ENCODE assay signal across 9 mouse cellular contexts in the genomic region with DNA sequence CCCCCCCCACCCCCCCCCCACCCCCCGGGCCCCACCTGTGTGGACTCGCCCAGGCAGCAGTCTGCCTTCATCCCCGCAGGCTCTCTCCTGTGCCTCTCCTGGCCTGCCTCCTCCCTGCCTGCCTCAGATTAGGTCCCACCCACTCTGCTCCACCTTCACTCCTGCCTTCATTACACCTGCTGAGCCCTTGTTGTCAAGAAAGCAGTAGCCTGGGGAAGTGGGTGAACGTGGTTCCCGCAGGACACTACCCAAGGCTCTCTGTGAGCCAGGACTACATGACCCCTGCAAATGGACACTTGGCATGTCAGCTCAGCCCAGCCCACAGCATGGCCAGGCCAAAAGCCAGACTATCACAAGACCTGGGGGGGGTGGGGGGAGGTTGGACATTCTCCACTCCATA. TPM values are rescaled to one million over a fixed set of nuclear protein-coding genes. Genes with fewer than 3 reads are reported as not detected.
DNase-seq lines count a peak whose midpoint lies in the region; ATAC-seq and TF ChIP-seq lines count a peak whose summit lies in the region.
"Had no signal": no experiment of that assay in that cellular context is flagged by ENCODE, and none has a peak within 500 bp of the region (broad histone marks: within the 10 kb centered on the region; RNA-seq: fewer than 3 reads in every experiment).

No protein-coding gene starts in this region.

- H3K4me1 ChIP-seq in forebrain, embryonic 13.5 days, result peaks cover 27% of the 10 kb centered on the region
- peaks cover 4% of the 10 kb centered on the region; the same call in 1 of the 2 replicates for H3K4me1 ChIP-seq in forebrain, embryonic 14.5 days (ENCODE audit: control insufficient read depth, insufficient read depth, low read length)
- H3K4me1 ChIP-seq in midbrain, embryonic 11.5 days (ENCODE audit: control insufficient read depth, insufficient read depth, low read length), result peaks cover 14% of the 10 kb centered on the region
- H3K4me1 ChIP-seq in midbrain, embryonic 14.5 days (ENCODE audit: control insufficient read depth, insufficient read depth, low read length), result peaks cover 20% of the 10 kb centered on the region
- peaks cover 4% of the 10 kb centered on the region; the same call in 1 of the 2 replicates for H3K4me1 ChIP-seq in intestine, postnatal 0 days (replicated peaks; ENCODE audit: control insufficient read depth, insufficient read depth, low read length)
- H3K4me1 ChIP-seq in stomach, embryonic 15.5 days, result peaks cover 29% of the 10 kb centered on the region

- H3K4me2 ChIP-seq in forebrain, embryonic 13.5 days, result peak overlapping the region; percentile 54
- no peak overlapping the region for H3K4me2 ChIP-seq in forebrain, embryonic 14.5 days (ENCODE audit: low read length)
- no peak overlapping the region for H3K4me2 ChIP-seq in midbrain, embryonic 11.5 days
- no peak overlapping the region for H3K4me2 ChIP-seq in midbrain, embryonic 14.5 days (ENCODE audit: low read length)
- H3K4me2 ChIP-seq in intestine, postnatal 0 days (replicated peaks; ENCODE audit: low read depth), result 0 out of 2 replicates have a peak overlapping the region, but pooled peaks have one; percentile 3
- H3K4me2 ChIP-seq in stomach, embryonic 15.5 days, result peak overlapping the region; percentile 28; the same call in 1 of the 2 replicates

- 3% methylated on average over 2 of the region's 5 CpGs for WGBS in forebrain, embryonic 13.5 days
- WGBS in forebrain, embryonic 14.5 days, result 0% methylated on average over 2 of the region's 5 CpGs
- 6% methylated on average over 2 of the region's 5 CpGs for WGBS in midbrain, embryonic 11.5 days
- WGBS in midbrain, embryonic 14.5 days, result 5% methylated on average over 2 of the region's 5 CpGs
- WGBS in intestine, postnatal 0 days, result 12% methylated on average over 3 of the region's 5 CpGs
- 8% methylated on average over 3 of the region's 5 CpGs for WGBS in stomach, embryonic 15.5 days

- TF ChIP-seq CTCF in intestine, postnatal 0 days (IDR thresholded peaks at IDR 0.05; ENCODE audit: low read depth), result no peak

- H3K9ac ChIP-seq in forebrain, embryonic 13.5 days, result no peak overlapping the region
- no peak overlapping the region for H3K9ac ChIP-seq in forebrain, embryonic 14.5 days (ENCODE audit: low read length)
- no peak overlapping the region for H3K9ac ChIP-seq in midbrain, embryonic 11.5 days (ENCODE audit: low read length)
- no peak overlapping the region; the same call in 1 of the 2 replicates for H3K9ac ChIP-seq in midbrain, embryonic 14.5 days (replicated peaks; ENCODE audit: low read length)
- H3K9ac ChIP-seq in intestine, postnatal 0 days (ENCODE audit: low read depth, low read length), result no peak overlapping the region
- H3K9ac ChIP-seq in stomach, embryonic 15.5 days, result no peak overlapping the region

- peaks cover 82% of the 10 kb centered on the region for H3K27me3 ChIP-seq in forebrain, embryonic 13.5 days
- H3K27me3 ChIP-seq in forebrain, embryonic 14.5 days (replicated peaks; ENCODE audit: control insufficient read depth, insufficient read depth, low read length), result peaks cover 20% of the 10 kb centered on the region
- peaks cover 23% of the 10 kb centered on the region for H3K27me3 ChIP-seq in midbrain, embryonic 11.5 days (ENCODE audit: control insufficient read depth, insufficient read depth, low read length)
- H3K27me3 ChIP-seq in midbrain, embryonic 14.5 days (ENCODE audit: control insufficient read depth, insufficient read depth, low read length), result peaks cover 12% of the 10 kb centered on the region
- no peaks in the 10 kb centered on the region for H3K27me3 ChIP-seq in intestine, postnatal 0 days (replicated peaks; ENCODE audit: control insufficient read depth, insufficient read depth, low read length)
- H3K27me3 ChIP-seq in stomach, embryonic 15.5 days (replicated peaks), result no peaks in the 10 kb centered on the region

- H3K36me3 ChIP-seq in forebrain, embryonic 13.5 days (ENCODE audit: poor library complexity, severe bottlenecking), result no peaks in the 10 kb centered on the region
- no peaks in the 10 kb centered on the region for H3K36me3 ChIP-seq in forebrain, embryonic 14.5 days (ENCODE audit: control insufficient read depth, insufficient read depth, low read length)
- no peaks in the 10 kb centered on the region for H3K36me3 ChIP-seq in midbrain, embryonic 11.5 days (ENCODE audit: control insufficient read depth, insufficient read depth, low read length)
- H3K36me3 ChIP-seq in midbrain, embryonic 14.5 days (ENCODE audit: control insufficient read depth, insufficient read depth, low read length), result no peaks in the 10 kb centered on the region
- peaks cover under 1% of the 10 kb centered on the region; the same call in 1 of the 2 replicates for H3K36me3 ChIP-seq in intestine, postnatal 0 days (ENCODE audit: control insufficient read depth, insufficient read depth)
- H3K36me3 ChIP-seq in stomach, embryonic 15.5 days, result no peaks in the 10 kb centered on the region

- no peak overlapping the region for H3K4me3 ChIP-seq in forebrain, embryonic 13.5 days
- H3K4me3 ChIP-seq in forebrain, embryonic 14.5 days (ENCODE audit: low read depth, low read length), result no peak overlapping the region
- no peak overlapping the region for H3K4me3 ChIP-seq in midbrain, embryonic 11.5 days (ENCODE audit: low read depth, low read length)
- no peak overlapping the region for H3K4me3 ChIP-seq in midbrain, embryonic 14.5 days (replicated peaks; ENCODE audit: low read depth, low read length)
- H3K4me3 ChIP-seq in intestine, postnatal 0 days (ENCODE audit: low read depth, low read length), result no peak overlapping the region
- H3K4me3 ChIP-seq in stomach, embryonic 15.5 days (replicated peaks), result no peak overlapping the region

- no peaks in the 10 kb centered on the region for H3K9me3 ChIP-seq in forebrain, embryonic 13.5 days (replicated peaks)
- no peaks in the 10 kb centered on the region for H3K9me3 ChIP-seq in forebrain, embryonic 14.5 days (replicated peaks; ENCODE audit: control insufficient read depth, low read length)
- H3K9me3 ChIP-seq in midbrain, embryonic 11.5 days (ENCODE audit: control insufficient read depth, low read length), result no peaks in the 10 kb centered on the region
- no peaks in the 10 kb centered on the region for H3K9me3 ChIP-seq in midbrain, embryonic 14.5 days (ENCODE audit: control insufficient read depth, low read length)
- H3K9me3 ChIP-seq in intestine, postnatal 0 days (ENCODE audit: control insufficient read depth), result no peaks in the 10 kb centered on the region
- H3K9me3 ChIP-seq in stomach, embryonic 15.5 days, result no peaks in the 10 kb centered on the region

- DNase-seq in forebrain, embryonic 14.5 days (ENCODE audit: low spot score), result no peak
- DNase-seq in midbrain, embryonic 11.5 days (ENCODE audit: low spot score, missing footprints), result no peak
- DNase-seq in midbrain, embryonic 14.5 days, result no peak
- no peak for DNase-seq in ovary, postnatal 36 days (ENCODE audit: low spot score)
- no peak for DNase-seq in urinary bladder, postnatal 36 days (ENCODE audit: low spot score in 2 of 2)

- no peak overlapping the region for H3K27ac ChIP-seq in forebrain, embryonic 13.5 days
- no peak overlapping the region for H3K27ac ChIP-seq in forebrain, embryonic 14.5 days (ENCODE audit: low read depth, low read length)
- H3K27ac ChIP-seq in midbrain, embryonic 11.5 days (ENCODE audit: low read depth, low read length), result no peak overlapping the region
- H3K27ac ChIP-seq in midbrain, embryonic 14.5 days (replicated peaks; ENCODE audit: low read depth, low read length), result no peak overlapping the region
- no peak overlapping the region for H3K27ac ChIP-seq in intestine, postnatal 0 days (ENCODE audit: low read depth, low read length)
- no peak overlapping the region for H3K27ac ChIP-seq in stomach, embryonic 15.5 days

- no peak for ATAC-seq in forebrain, embryonic 13.5 days
- ATAC-seq in forebrain, embryonic 14.5 days, result no peak
- peak; percentile 19; the same call in 1 of the 2 replicates for ATAC-seq in midbrain, embryonic 11.5 days (ENCODE audit: low FRiP score)
- no peak for ATAC-seq in midbrain, embryonic 14.5 days (ENCODE audit: low FRiP score, low TSS enrichment)
- ATAC-seq in intestine, postnatal 0 days, result peak; percentile 32; the same call in 1 of the 2 replicates
- ATAC-seq in stomach, embryonic 15.5 days (ENCODE audit: insufficient read depth, low FRiP score, low read depth), result peak; percentile 80

RNA-seq across cellular contexts. Expression of gene Trhr2, which starts 16.3 kb away (rescaled TPM):
- not detected in 2 replicates for polyA plus RNA-seq in forebrain, embryonic 13.5 days (2015; fragmentation: Nextera tagmentation; extraction: Ambion mirVana)
- polyA plus RNA-seq in forebrain, embryonic 14.5 days (2014; fragmentation: Nextera tagmentation; extraction: Ambion mirVana), result not detected in 2 replicates
- not detected in 2 replicates for polyA plus RNA-seq in midbrain, embryonic 11.5 days (2014; fragmentation: Nextera tagmentation; extraction: Ambion mirVana)
- not detected in 2 replicates for polyA plus RNA-seq in midbrain, embryonic 14.5 days (2014; fragmentation: Nextera tagmentation; extraction: Ambion mirVana)
- not detected in 2 replicates for polyA plus RNA-seq in intestine, postnatal 0 days (2015; fragmentation: Nextera tagmentation; extraction: Ambion mirVana)
- polyA plus RNA-seq in stomach, embryonic 15.5 days (2015; fragmentation: Nextera tagmentation; extraction: Ambion mirVana), result not detected in 2 replicates
- polyA plus RNA-seq: neural tube, embryonic 11.5 days had no signal

RNA-seq across cellular contexts. Expression of gene Zc3h18, which starts 32.2 kb away (rescaled TPM):
- polyA plus RNA-seq in forebrain, embryonic 13.5 days (2015; fragmentation: Nextera tagmentation; extraction: Ambion mirVana), result 47.4 and 52.2 TPM in 2 replicates
- 24.8 and 26.9 TPM in 2 replicates for polyA plus RNA-seq in forebrain, embryonic 14.5 days (2014; fragmentation: Nextera tagmentation; extraction: Ambion mirVana)
- 42.0 and 43.7 TPM in 2 replicates for polyA plus RNA-seq in midbrain, embryonic 11.5 days (2014; fragmentation: Nextera tagmentation; extraction: Ambion mirVana)
- polyA plus RNA-seq in midbrain, embryonic 14.5 days (2014; fragmentation: Nextera tagmentation; extraction: Ambion mirVana), result 22.4 and 27.9 TPM in 2 replicates
- 24.0 and 26.1 TPM in 2 replicates for polyA plus RNA-seq in intestine, postnatal 0 days (2015; fragmentation: Nextera tagmentation; extraction: Ambion mirVana)
- 48.7 and 48.9 TPM in 2 replicates for polyA plus RNA-seq in stomach, embryonic 15.5 days (2015; fragmentation: Nextera tagmentation; extraction: Ambion mirVana)

Comparison
In these comparisons a context has a peak if more than half of its experiments do, and no peak if none do; other contexts are left out.
1. ATAC-seq: peak in midbrain, embryonic 11.5 days (single experiment), intestine, postnatal 0 days (single experiment) and stomach, embryonic 15.5 days (single experiment); none in forebrain, embryonic 13.5 days (single experiment), forebrain, embryonic 14.5 days (single experiment) and midbrain, embryonic 14.5 days (single experiment).
2. H3K4me2 ChIP-seq: peak in forebrain, embryonic 13.5 days (single experiment), intestine, postnatal 0 days (single experiment) and stomach, embryonic 15.5 days (single experiment); none in forebrain, embryonic 14.5 days (single experiment), midbrain, embryonic 11.5 days (single experiment) and midbrain, embryonic 14.5 days (single experiment).